Mouse (Mus musculus) embryo, embryonic 10.5 days (tissue): Measurements from ENCODE around the gene Rnf225.
A peak's percentile ranks its signal among the peaks of the same experiment; 100 is the strongest.
"Not testable (repeated sequence)": the region's sequence is repeated elsewhere in the genome, so short reads cannot be mapped to it uniquely, and the experiment has no call there.

Experiments
- DNase-seq: peaks from one replicate; pipeline ENCODE4 v3.0.0-alpha.2; 2015; ENCODE audit warnings: low spot score

Gene Rnf225

GRCm38 (mm10) chr7:12927693-12928589 is 725 bp downstream of the Rnf225 start:
- DNase-seq, result peak; percentile 36

GRCm38 (mm10) chr7:12933615-12934140 is 6.5 kb downstream of the Rnf225 start:
- DNase-seq, result no peak

- DNase-seq, result no peak
Measured at GRCm38 (mm10) chr7:12934808-12935207, 7.6 kb downstream of the Rnf225 start.

DNA sequence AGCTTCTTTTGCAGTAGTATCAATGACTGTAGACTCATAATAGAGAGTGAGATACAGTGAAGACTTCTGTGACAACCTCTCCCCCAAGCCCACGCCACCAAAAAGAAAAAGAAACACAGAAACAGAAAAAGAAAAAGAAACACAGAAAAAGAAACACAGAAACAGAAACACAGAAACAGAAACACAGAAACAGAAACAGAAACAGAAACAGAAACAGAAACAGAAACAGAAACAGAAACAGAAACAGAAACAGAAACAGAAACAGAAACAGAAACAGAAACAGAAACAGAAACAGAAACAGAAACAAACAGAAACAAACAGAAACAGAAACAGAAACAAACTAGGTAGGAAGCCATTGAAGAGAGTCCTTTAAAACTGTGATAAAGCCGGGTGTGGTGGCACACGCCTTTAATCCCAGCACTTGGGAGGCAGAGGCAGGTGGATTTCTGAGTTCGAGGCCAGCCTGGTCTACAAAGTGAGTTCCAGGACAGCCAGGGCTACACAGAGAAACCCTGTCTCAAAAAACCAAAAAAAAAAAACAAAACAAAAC is 10.1 kb downstream of the Rnf225 start:
- DNase-seq, result not testable (repeated sequence)

- no peak for DNase-seq
Measured at GRCm38 (mm10) chr7:12940599-12940998, 13.4 kb downstream of the Rnf225 start.

GRCm38 (mm10) chr7:12943488-12943887 is 16.3 kb downstream of the Rnf225 start:
- peak; percentile 60 for DNase-seq

- peak; percentile 99 for DNase-seq
Measured at GRCm38 (mm10) chr7:12949032-12949871, 22.0 kb downstream of the Rnf225 start.

DNA sequence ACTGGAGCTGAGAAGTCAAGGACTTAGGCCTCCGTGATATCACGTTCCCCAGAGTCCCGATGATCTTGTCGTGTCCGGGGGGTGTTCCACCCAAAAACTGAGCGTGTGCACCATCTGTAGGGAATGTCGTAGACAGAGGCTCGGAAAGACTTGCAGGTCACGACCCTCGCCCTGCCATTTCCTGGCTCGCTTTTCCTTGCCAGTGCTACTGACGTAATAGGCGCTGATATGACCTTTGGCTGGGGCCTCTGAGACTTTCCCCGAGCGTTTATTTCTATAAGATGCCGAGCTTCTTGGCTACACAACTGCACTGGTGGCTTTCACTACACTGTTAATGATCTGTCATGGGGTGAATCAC is 22.6 kb downstream of the Rnf225 start:
- DNase-seq, result no peak

- DNase-seq, result no peak
Measured at GRCm38 (mm10) chr7:12954896-12955295, 27.7 kb downstream of the Rnf225 start.

GRCm38 (mm10) chr7:12957511-12957910 is 30.3 kb downstream of the Rnf225 start:
- DNase-seq, result no peak

DNA sequence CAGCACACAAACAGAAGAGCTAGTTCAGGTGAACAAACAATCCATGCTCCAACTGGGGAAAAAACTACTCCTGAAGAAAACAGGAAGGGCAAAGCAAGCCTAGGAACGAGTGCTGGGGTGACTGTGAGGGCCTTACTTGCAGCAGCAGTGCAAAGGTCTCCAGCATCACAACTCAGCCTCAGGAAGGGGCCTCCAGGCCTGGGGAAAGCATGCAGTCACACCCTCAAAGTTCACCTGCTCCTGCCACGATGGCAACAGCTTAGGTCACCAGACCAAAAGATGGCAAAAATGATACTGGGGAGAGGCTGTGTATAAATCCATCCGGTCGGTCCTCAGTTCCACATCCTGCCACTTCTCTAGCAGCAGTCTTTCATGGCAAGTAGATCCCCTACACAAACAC is 31.7 kb downstream of the Rnf225 start:
- DNase-seq, result no peak

DNA sequence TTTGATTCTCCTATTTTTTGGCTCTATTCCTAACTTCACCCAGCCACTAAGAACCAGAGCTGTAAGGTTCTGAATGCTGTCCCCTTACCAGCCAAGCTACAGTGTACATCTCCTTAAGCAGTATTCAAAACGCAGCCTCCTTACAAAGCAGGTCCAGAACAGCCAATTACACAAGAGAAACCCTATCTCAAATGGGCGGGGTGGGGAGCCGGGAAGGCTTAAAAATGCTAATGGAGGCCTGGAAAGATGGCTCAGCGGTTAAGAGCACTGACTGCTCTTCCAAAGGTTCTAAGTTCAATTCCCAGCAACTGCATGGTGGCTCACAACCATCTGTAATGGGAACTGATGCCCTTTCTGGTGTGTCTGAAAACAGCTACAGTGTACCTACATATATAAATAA is 32.5 kb downstream of the Rnf225 start:
- peak; percentile 10 for DNase-seq

DNA sequence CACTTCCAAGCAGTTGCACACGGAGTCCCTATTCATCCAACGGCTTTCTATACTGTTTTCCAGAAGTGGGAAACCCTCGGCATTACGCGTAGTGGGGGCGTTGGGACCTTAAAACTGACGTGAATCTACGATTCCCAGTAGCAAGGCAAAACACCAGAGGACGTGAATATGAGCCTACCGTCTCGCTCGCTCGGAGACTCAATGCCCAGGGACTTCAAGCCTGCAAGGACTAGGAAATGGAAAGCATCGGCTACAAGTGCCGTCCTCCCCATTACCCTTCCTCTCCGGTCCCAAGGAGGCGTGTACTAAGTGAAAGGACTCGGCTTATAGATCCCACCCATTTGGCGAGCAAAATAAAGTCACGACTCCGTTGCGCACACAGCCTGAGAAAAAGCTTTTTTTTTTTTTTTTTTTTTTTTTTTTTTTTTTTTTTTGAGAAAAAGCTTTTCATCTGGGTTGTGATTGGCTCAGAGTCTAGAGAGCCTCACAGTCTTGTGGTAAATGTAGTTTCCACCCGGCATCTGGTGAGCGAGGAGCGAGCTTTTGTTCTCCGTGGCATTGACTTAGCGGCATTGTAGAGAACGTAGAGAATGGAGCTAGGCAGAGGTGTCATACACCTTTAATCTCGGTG is 34.4 kb downstream of the Rnf225 start:
- DNase-seq, result peak; percentile 85

DNA sequence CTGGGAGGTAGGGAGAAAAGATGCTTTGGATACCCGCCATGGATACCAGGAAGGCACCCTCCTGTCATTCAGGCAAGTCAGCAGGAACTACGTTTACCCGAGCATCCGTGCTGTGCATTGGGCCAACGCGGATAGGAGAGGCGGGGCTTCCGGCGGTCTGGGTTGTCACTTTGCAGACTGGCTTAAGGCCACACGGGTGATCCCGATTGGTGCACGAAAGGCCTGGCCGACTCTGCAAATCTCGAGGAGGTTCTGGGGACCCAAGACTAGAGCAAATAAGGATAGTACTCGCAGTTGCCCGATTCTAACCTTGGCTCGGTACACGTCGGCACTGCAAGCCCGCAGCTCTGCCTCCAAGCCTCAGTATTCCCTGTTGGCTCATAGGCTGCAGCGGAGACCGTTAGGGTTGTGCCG is 38.5 kb downstream of the Rnf225 start, which contains the start of gene Zfp324:
Gene Zfp324, plus strand, starts transcription at position 161 of the 414 bp plus-strand sequence.
- peak; percentile 93 for DNase-seq

GRCm38 (mm10) chr7:12966104-12966845 is 39.1 kb downstream of the Rnf225 start:
- peak; percentile 54 for DNase-seq

DNA sequence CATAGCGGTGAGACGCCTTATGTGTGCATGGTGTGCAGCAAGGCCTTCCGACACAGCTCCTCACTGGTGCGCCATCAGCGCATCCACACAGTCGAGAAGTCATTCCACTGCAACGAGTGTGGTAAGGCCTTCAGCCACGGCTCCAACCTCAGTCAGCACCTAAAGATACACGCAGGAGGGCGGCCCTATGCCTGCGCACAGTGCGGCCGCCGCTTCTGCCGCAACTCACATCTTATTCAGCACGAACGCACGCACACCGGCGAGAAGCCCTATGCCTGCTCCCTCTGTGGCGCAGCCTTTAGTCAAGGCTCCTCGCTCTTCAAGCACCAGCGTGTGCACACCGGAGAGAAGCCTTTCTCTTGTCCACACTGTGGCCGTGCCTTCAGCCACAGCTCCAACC is 43.7 kb downstream of the Rnf225 start:
- no peak for DNase-seq

DNA sequence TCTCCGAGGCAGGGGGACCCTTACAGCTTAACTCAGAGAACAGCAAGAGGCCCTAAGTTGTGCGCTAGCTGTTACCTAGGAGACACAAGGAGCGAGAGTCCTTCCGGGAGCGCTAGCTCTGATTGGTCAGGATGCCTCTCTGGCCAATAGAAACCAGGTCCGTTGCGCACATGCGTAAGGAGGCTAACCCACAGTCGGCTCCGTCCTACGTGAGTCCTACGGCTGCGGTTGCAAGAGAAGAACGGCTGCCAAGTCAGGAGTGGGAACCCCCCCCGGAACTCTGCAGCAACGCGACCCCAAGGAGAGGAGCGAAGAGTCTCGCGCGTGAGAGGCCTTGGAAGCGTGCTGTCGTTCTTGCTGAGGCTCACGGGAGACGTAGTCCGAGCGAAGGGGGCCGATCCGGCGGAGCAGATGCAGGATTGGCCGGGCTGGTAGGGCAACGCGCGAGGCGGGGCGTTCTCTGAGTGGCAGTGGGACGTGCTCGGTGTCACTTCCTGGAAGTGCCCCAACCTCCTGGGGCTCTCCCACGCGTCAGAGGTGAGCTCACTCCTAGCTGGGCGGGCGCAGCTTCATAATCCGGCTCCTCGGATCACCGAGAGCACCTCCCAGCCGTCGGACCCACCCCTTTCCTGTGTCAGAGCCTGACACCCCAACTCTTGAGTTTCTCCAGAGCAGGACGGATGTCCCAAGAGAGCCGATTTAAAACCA is 50.6 kb downstream of the Rnf225 start, which contains the start of gene Zfp446:
Gene Zfp446, plus strand, starts transcription at position 167 of the 708 bp plus-strand sequence.
- peak; percentile 98 for DNase-seq

GRCm38 (mm10) chr7:12978931-12979722 is 51.9 kb downstream of the Rnf225 start:
- no peak for DNase-seq

DNA sequence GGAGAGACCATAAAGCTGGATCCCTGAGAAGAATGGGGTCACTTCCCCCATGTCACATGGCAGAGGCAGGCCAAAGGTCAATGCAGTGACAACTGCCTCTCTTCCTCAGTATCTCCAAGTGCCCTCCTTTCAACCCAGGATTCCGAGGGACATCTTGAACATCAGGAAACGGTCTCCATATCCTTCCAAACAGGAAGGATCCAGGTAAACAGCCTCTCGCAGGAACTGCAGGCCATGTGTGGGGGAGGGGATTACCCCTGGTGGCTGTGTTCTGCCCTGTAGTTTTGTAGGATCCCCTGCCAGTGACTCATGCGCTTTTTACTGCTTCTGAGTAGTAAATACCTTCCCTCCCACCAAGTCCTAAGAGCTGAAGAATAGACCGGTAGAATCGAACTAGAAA is 52.6 kb downstream of the Rnf225 start:
- no peak for DNase-seq

DNA sequence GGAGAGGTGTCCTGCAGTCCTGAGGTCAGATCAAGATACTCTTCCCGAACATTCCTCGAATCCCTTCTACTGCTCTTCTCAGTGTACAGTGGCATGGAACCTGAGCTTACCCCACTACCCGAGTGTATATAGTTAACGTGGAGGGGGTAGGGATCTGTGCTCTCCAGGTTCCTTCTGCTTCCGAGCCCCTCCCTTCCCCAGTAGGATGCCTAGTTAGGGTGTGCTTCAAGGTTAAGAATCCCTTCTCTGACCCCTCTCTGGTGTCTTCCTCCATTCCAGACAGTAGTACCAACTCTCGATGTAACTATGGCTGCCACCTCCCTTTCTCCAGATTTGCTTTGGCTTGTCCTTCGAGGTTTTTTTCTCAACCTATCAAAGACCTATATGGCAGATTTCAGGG is 53.1 kb downstream of the Rnf225 start:
- no peak for DNase-seq
